Mouse (Mus musculus): ENCODE measurements around the gene Krt2.

DNA sequence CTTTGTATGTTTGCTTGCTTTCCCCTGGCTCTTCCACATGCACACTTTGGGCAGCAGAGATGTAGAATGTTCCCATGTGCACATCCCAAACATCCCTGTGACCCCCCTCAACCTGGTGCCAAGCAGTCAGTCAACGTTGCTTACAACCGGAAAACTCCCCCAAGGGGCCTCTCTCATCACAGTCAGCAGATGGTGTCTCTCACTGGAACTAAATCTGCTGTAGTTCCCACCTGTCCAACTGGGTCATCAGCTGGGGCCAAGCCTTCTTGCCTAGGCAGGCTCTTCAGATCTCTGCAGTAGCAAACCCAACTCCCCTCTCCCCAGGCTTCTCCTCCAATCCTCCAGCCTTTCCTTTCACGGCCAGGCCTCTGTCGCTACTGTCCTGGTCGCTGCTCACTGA, 38.7 kb upstream of the Krt2 start:
- TF ChIP-seq POLR2A (IDR thresholded peaks at IDR 0.05; ENCODE audit: control insufficient read depth, low read depth, low read length) (no peak), CTCF (IDR thresholded peaks at IDR 0.05; ENCODE audit: control insufficient read depth, insufficient read depth, insufficient replicate concordance, low read depth, low read length) (no peak)
